Mouse (Mus musculus) liver, embryonic 13.5 days (tissue): ENCODE data around the gene Gm29735. TPM values are rescaled to one million over a fixed set of nuclear protein-coding genes. Genes with fewer than 3 reads are reported as not detected.
"Not testable (repeated sequence)": the region's sequence is repeated elsewhere in the genome, so short reads cannot be mapped to it uniquely, and the experiment has no call there.

ENCODE experiments used
- ATAC-seq: fragments of 200-750 bp; cut with Nextera tagmentation; 2 replicates; pipeline ENCODE4 v1.8.0; 2017; ENCODE audit warnings: low read depth, mild to moderate bottlenecking, moderate number of reproducible peaks, moderate library complexity
- DNase-seq: peaks from one replicate; pipeline ENCODE4 v3.0.0; 2022
- H3K27ac ChIP-seq: fragments of 300-500 bp; sonication (generic); 2 replicates; pipeline ENCODE4 v1.5.1; 2015; ENCODE audit warnings: moderate library complexity, mild to moderate bottlenecking, inconsistent platforms
- H3K27me3 ChIP-seq: fragments of 300-500 bp; sonication (generic); 2 replicates; pipeline ENCODE4 v1.6.1; 2015; ENCODE audit warnings: mild to moderate bottlenecking, inconsistent platforms
- H3K36me3 ChIP-seq: fragments of 300-500 bp; sonication (generic); 2 replicates; pipeline ENCODE4 v1.6.1; 2015; ENCODE audit warnings: mild to moderate bottlenecking, inconsistent platforms
- H3K4me1 ChIP-seq: fragments of 300-500 bp; sonication (generic); replicated peaks from 2 replicates; pipeline ENCODE4 v1.6.1; 2015; ENCODE audit warnings: inconsistent platforms
- H3K4me2 ChIP-seq: fragments of 300-500 bp; sonication (generic); 2 replicates; pipeline ENCODE4 v1.6.1; 2015; ENCODE audit warnings: inconsistent platforms, mild to moderate bottlenecking, moderate library complexity
- H3K4me3 ChIP-seq: fragments of 300-500 bp; sonication (generic); replicated peaks from 2 replicates; pipeline ENCODE4 v1.5.1; 2015; ENCODE audit warnings: mild to moderate bottlenecking, inconsistent platforms
- H3K9ac ChIP-seq: fragments of 300-500 bp; sonication (generic); 2 replicates; pipeline ENCODE4 v1.6.1; 2015; ENCODE audit warnings: mild to moderate bottlenecking, inconsistent platforms
- H3K9me3 ChIP-seq: fragments of 300-500 bp; sonication (generic); replicated peaks from 2 replicates; pipeline ENCODE4 v1.6.1; 2016; ENCODE audit warnings: inconsistent platforms
- WGBS: fragments of 180-500 bp; shearing (Covaris S2); methylation state at CpG from one replicate; pipeline ENCODE4 v1.1.7; 2015; ENCODE audit not compliant: insufficient replicate concordance; 5-methylcytosine and 5-hydroxymethylcytosine counted together
- polyA plus RNA-seq: library from polyadenylated mRNA; unstranded; fragments of >200 nt; fragmentation: Nextera tagmentation; extraction: Ambion mirVana; gene quantifications from 2 replicates; pipeline ENCODE4 v1.2.1, GENCODE M21; 2015

Gm29735 gene
- polyA plus RNA-seq: not detected in 2 replicates

GRCm38 (mm10) chr7:142157013-142157412 lies at the start of gene Gm29735:
TSS of gene Gm29735 (minus strand) at chr7:142157113.
- not testable (repeated sequence) for DNase-seq, H3K27ac ChIP-seq, H3K4me3 ChIP-seq, H3K9me3 ChIP-seq, H3K36me3 ChIP-seq, H3K9ac ChIP-seq, H3K4me1 ChIP-seq, ATAC-seq, H3K27me3 ChIP-seq, H3K4me2 ChIP-seq
- 20% methylated on average over 2 of the region's 2 CpGs for WGBS

GRCm38 (mm10) chr7:142205488-142205887 lies 48.6 kb upstream of the Gm29735 start:
- Histone ChIP-seq H3K9me3 (no peaks in the 10 kb centered on the region), H3K4me3 (no peak overlapping the region), H3K36me3 (no peaks in the 10 kb centered on the region), H3K9ac (no peak overlapping the region), H3K27me3 (no peaks in the 10 kb centered on the region), H3K4me2 (no peak overlapping the region), H3K27ac (no peak overlapping the region), H3K4me1 (no peaks in the 10 kb centered on the region)
- DNase-seq (no peak), ATAC-seq (no peak)

- no peak for ATAC-seq
- 40% methylated on average over 1 of the region's 1 CpGs for WGBS
- no peak for DNase-seq
These were observed 44.2 kb upstream of the Gm29735 start, which contains the start of gene Krtap5-3 for GRCm38 (mm10) chr7:142201064-142201463. TSS of gene Krtap5-3 (plus strand) at chr7:142201364.

GRCm38 (mm10) chr7:142198748-142199147 lies 41.8 kb upstream of the Gm29735 start:
- no peaks in the 10 kb centered on the region for H3K4me1 ChIP-seq
- no peak overlapping the region for H3K4me3 ChIP-seq
- ATAC-seq (no peak), DNase-seq (no peak)
- no peaks in the 10 kb centered on the region for H3K36me3 ChIP-seq
- no peak overlapping the region for H3K4me2 ChIP-seq
- H3K9me3 ChIP-seq: no peaks in the 10 kb centered on the region
- no peaks in the 10 kb centered on the region for H3K27me3 ChIP-seq
- no peak overlapping the region for H3K9ac ChIP-seq
- WGBS: 42% methylated on average over 2 of the region's 2 CpGs
- H3K27ac ChIP-seq: no peak overlapping the region

More at GRCm38 (mm10) chr7:142201064-142201463, 44.2 kb upstream of the Gm29735 start, which contains the start of gene Krtap5-3:
- no peaks in the 10 kb centered on the region for H3K36me3 ChIP-seq
- H3K9ac ChIP-seq: no peak within 1 kb of the TSS
- H3K27me3 ChIP-seq: no peaks in the 10 kb centered on the region
- no peak within 1 kb of the TSS for H3K4me2 ChIP-seq
- no peaks in the 10 kb centered on the region for H3K4me1 ChIP-seq
- H3K27ac ChIP-seq: no peak within 1 kb of the TSS
- H3K9me3 ChIP-seq: no peaks in the 10 kb centered on the region
- no peak within 1 kb of the TSS for H3K4me3 ChIP-seq

GRCm38 (mm10) chr7:142190289-142190688 lies 33.4 kb upstream of the Gm29735 start, which contains the start of gene Gm10153:
TSS of gene Gm10153 (minus strand) at chr7:142190389.
- H3K27ac ChIP-seq: no peak within 1 kb of the TSS
- H3K9me3 ChIP-seq: no peaks in the 10 kb centered on the region
- WGBS: 37% methylated on average over 2 of the region's 2 CpGs
- H3K4me3 ChIP-seq: no peak within 1 kb of the TSS
- no peak for DNase-seq
- ATAC-seq: no peak
- H3K4me1 ChIP-seq: no peaks in the 10 kb centered on the region
- H3K36me3 ChIP-seq: no peaks in the 10 kb centered on the region
- no peak within 1 kb of the TSS for H3K4me2 ChIP-seq
- no peaks in the 10 kb centered on the region for H3K27me3 ChIP-seq
- H3K9ac ChIP-seq: no peak within 1 kb of the TSS

- DNase-seq: no peak
- no peaks in the 10 kb centered on the region for H3K36me3 ChIP-seq
- WGBS: 66% methylated on average over 2 of the region's 2 CpGs
- ATAC-seq: no peak
- no peak overlapping the region for H3K9ac ChIP-seq
- no peaks in the 10 kb centered on the region for H3K27me3 ChIP-seq
- no peaks in the 10 kb centered on the region for H3K9me3 ChIP-seq
- no peak overlapping the region for H3K4me3 ChIP-seq
- H3K4me2 ChIP-seq: no peak overlapping the region
- H3K27ac ChIP-seq: no peak overlapping the region
- H3K4me1 ChIP-seq: no peaks in the 10 kb centered on the region
These were observed 31.2 kb upstream of the Gm29735 start for GRCm38 (mm10) chr7:142188156-142188555.

- Histone ChIP-seq H3K9ac (no peak overlapping the region), H3K4me3 (no peak overlapping the region), H3K9me3 (no peaks in the 10 kb centered on the region), H3K4me2 (no peak overlapping the region), H3K36me3 (no peaks in the 10 kb centered on the region), H3K27me3 (no peaks in the 10 kb centered on the region), H3K4me1 (no peaks in the 10 kb centered on the region), H3K27ac (no peak overlapping the region)
- WGBS: 31% methylated on average over 1 of the region's 1 CpGs
- DNase-seq: no peak
- no peak for ATAC-seq
These were observed 24.1 kb upstream of the Gm29735 start for GRCm38 (mm10) chr7:142181021-142181420.

- Histone ChIP-seq H3K4me1 (no peaks in the 10 kb centered on the region), H3K4me3 (no peak overlapping the region), H3K4me2 (no peak overlapping the region), H3K27me3 (no peaks in the 10 kb centered on the region), H3K9me3 (no peaks in the 10 kb centered on the region), H3K27ac (no peak overlapping the region), H3K9ac (no peak overlapping the region), H3K36me3 (no peaks in the 10 kb centered on the region)
- no peak for ATAC-seq
- WGBS: 58% methylated on average over 1 of the region's 1 CpGs
- DNase-seq: no peak
These were observed 21.8 kb upstream of the Gm29735 start for GRCm38 (mm10) chr7:142178685-142179084.

- H3K4me1 ChIP-seq, ATAC-seq, DNase-seq, H3K9me3 ChIP-seq, H3K9ac ChIP-seq, H3K36me3 ChIP-seq, H3K27ac ChIP-seq, H3K4me2 ChIP-seq, H3K4me3 ChIP-seq, H3K27me3 ChIP-seq: not testable (repeated sequence)
These were observed 19.0 kb upstream of the Gm29735 start, which contains the start of gene Krtap5-2 for GRCm38 (mm10) chr7:142175905-142176304. TSS of gene Krtap5-2 (minus strand) at chr7:142176005.

- 33% methylated on average over 3 of the region's 3 CpGs for WGBS
- H3K27ac ChIP-seq: no peak overlapping the region
These were observed 12.9 kb upstream of the Gm29735 start for GRCm38 (mm10) chr7:142169836-142170235.

GRCm38 (mm10) chr7:142165639-142166038 lies 8.7 kb upstream of the Gm29735 start, which contains the start of gene Gm4553:
TSS of gene Gm4553 (minus strand) at chr7:142165739.
- ATAC-seq, H3K36me3 ChIP-seq, H3K4me2 ChIP-seq, H3K4me1 ChIP-seq, H3K9ac ChIP-seq, H3K9me3 ChIP-seq, DNase-seq, H3K27me3 ChIP-seq, H3K27ac ChIP-seq, H3K4me3 ChIP-seq: not testable (repeated sequence)

More at GRCm38 (mm10) chr7:142169836-142170235, 12.9 kb upstream of the Gm29735 start:
- no peak for DNase-seq
- H3K4me2 ChIP-seq: no peak overlapping the region
- ATAC-seq: no peak
- no peak overlapping the region for H3K4me3 ChIP-seq
- no peaks in the 10 kb centered on the region for H3K36me3 ChIP-seq
- H3K9me3 ChIP-seq: no peaks in the 10 kb centered on the region
- no peaks in the 10 kb centered on the region for H3K27me3 ChIP-seq
- no peak overlapping the region for H3K9ac ChIP-seq
- no peaks in the 10 kb centered on the region for H3K4me1 ChIP-seq

- Histone ChIP-seq H3K36me3 (no peaks in the 10 kb centered on the region), H3K27ac (no peak overlapping the region), H3K4me2 (no peak overlapping the region), H3K9ac (no peak overlapping the region), H3K4me1 (no peaks in the 10 kb centered on the region), H3K27me3 (no peaks in the 10 kb centered on the region), H3K9me3 (no peaks in the 10 kb centered on the region), H3K4me3 (no peak overlapping the region)
- ATAC-seq: no peak
- no peak for DNase-seq
- 76% methylated on average over 3 of the region's 3 CpGs for whole genome bisulfite sequencing
These were observed 2.5 kb upstream of the Gm29735 start for GRCm38 (mm10) chr7:142159366-142159765.
